Comparison of ENCODE assay signal across 33 mouse cellular contexts in genomic region chr11:33655861-33656593, GRCm38 (mm10). TPM values are rescaled to one million over a fixed set of nuclear protein-coding genes. Genes with fewer than 3 reads are reported as not detected.
DNase-seq lines count a peak whose midpoint lies in the region; ATAC-seq and TF ChIP-seq lines count a peak whose summit lies in the region.
"Had no signal": no experiment of that assay in that cellular context is flagged by ENCODE, and none has a peak within 500 bp of the region (broad histone marks: within the 10 kb centered on the region; RNA-seq: fewer than 3 reads in every experiment).

No protein-coding gene starts in this region.

- TF ChIP-seq CTCF in lung, embryonic 14.5 days (IDR thresholded peaks at IDR 0.05; ENCODE audit: low read depth) = no peak
- TF ChIP-seq CTCF in lung, postnatal 0 days (IDR thresholded peaks at IDR 0.05) = no peak

- peak; percentile 87 for DNase-seq in lung, embryonic 14.5 days
- no peak for DNase-seq in lung, adult 18-20 months
- DNase-seq in NIH3T3 (ENCODE audit: low read depth) = peak; percentile 45
- DNase-seq in lung, postnatal 0 days (ENCODE audit: low spot score) = peak; percentile 70
- DNase-seq in lung, postnatal 4 days = peak; percentile 45 to 64
- no peak for DNase-seq in frontal cortex, postnatal 25 days (ENCODE audit: low spot score in 2 of 2)
- DNase-seq in right cerebral cortex, postnatal 14 days = no peak
- DNase-seq: adrenal gland, adult 8-10 months; cerebellum, adult 2 months; cerebellum, postnatal 14 days; gastrocnemius, postnatal 25 days; heart, adult 18-20 months; heart, postnatal 4 days; kidney, postnatal 25 days had no signal

- H3K4me1 ChIP-seq in lung, embryonic 14.5 days (ENCODE audit: insufficient read depth) = no peaks in the 10 kb centered on the region
- no peaks in the 10 kb centered on the region for H3K4me1 ChIP-seq in lung, postnatal 0 days (ENCODE audit: insufficient read depth, low read depth, low read length)
- H3K4me1 ChIP-seq: forebrain, embryonic 12.5 days; heart, embryonic 12.5 days; liver, embryonic 15.5 days; midbrain, embryonic 10.5 days; neural tube, embryonic 12.5 days; stomach, embryonic 15.5 days had no signal

- no peaks in the 10 kb centered on the region for H3K27me3 ChIP-seq in lung, embryonic 14.5 days (ENCODE audit: insufficient read depth, low read length)
- H3K27me3 ChIP-seq in lung, postnatal 0 days (replicated peaks; ENCODE audit: insufficient read depth, low read length) = no peaks in the 10 kb centered on the region
- H3K27me3 ChIP-seq: CH12.LX; forebrain, embryonic 12.5 days; hindbrain, embryonic 13.5 days; liver, embryonic 15.5 days; neural tube, embryonic 12.5 days; stomach, embryonic 15.5 days had no signal

- 24% methylated on average over 7 of the region's 7 CpGs for WGBS in lung, embryonic 14.5 days
- WGBS in lung, postnatal 0 days = 38% methylated on average over 7 of the region's 7 CpGs

- no peaks in the 10 kb centered on the region for H3K9me3 ChIP-seq in lung, embryonic 14.5 days (ENCODE audit: low read depth, low read length)
- no peaks in the 10 kb centered on the region for H3K9me3 ChIP-seq in lung, postnatal 0 days (ENCODE audit: low read length)
- H3K9me3 ChIP-seq: forebrain, embryonic 12.5 days; heart, embryonic 12.5 days; hindbrain, embryonic 13.5 days; limb, embryonic 12.5 days; liver, embryonic 15.5 days; midbrain, embryonic 10.5 days; neural tube, embryonic 12.5 days; stomach, embryonic 15.5 days had no signal

- no peak overlapping the region for H3K4me3 ChIP-seq in lung, embryonic 14.5 days (ENCODE audit: low read depth, low read length)
- no peak overlapping the region for H3K4me3 ChIP-seq in lung, postnatal 0 days (ENCODE audit: low read depth, low read length)
- H3K4me3 ChIP-seq: erythroblast, embryonic 14.5 days; forebrain, embryonic 12.5 days; heart, embryonic 12.5 days; hindbrain, embryonic 13.5 days; limb, embryonic 12.5 days; liver, embryonic 15.5 days; midbrain, embryonic 10.5 days; neural tube, embryonic 12.5 days; stomach, embryonic 15.5 days had no signal

- TF ChIP-seq EP300 in lung, postnatal 0 days (IDR thresholded peaks at IDR 0.05) = peak; percentile 55

- no peaks in the 10 kb centered on the region for H3K36me3 ChIP-seq in lung, embryonic 14.5 days (ENCODE audit: insufficient read depth)
- no peaks in the 10 kb centered on the region for H3K36me3 ChIP-seq in lung, postnatal 0 days (ENCODE audit: insufficient read depth, low read length)
- H3K36me3 ChIP-seq: forebrain, embryonic 12.5 days; heart, embryonic 12.5 days; hindbrain, embryonic 13.5 days; limb, embryonic 12.5 days; liver, embryonic 15.5 days; midbrain, embryonic 10.5 days; neural tube, embryonic 12.5 days; stomach, embryonic 15.5 days had no signal

- peak; percentile 89 for ATAC-seq in lung, embryonic 14.5 days (ENCODE audit: insufficient read depth)
- ATAC-seq in lung, postnatal 0 days = peak; percentile 71
- no peak for ATAC-seq in activated CD4-positive, CD25-positive, alpha-beta regulatory T cell, adult 4 months
- ATAC-seq: intestine, postnatal 0 days; midbrain, embryonic 16.5 days; Patski had no signal

- no peak overlapping the region for H3K4me2 ChIP-seq in lung, embryonic 14.5 days
- no peak overlapping the region for H3K4me2 ChIP-seq in lung, postnatal 0 days (replicated peaks; ENCODE audit: low read depth, low read length)
- H3K4me2 ChIP-seq: forebrain, embryonic 12.5 days; heart, embryonic 12.5 days; hindbrain, embryonic 13.5 days; limb, embryonic 12.5 days; liver, embryonic 15.5 days; neural tube, embryonic 12.5 days; stomach, embryonic 15.5 days had no signal

- H3K27ac ChIP-seq in lung, embryonic 14.5 days (ENCODE audit: low read depth) = peak overlapping the region; percentile 50
- H3K27ac ChIP-seq in lung, postnatal 0 days (ENCODE audit: low read length) = no peak overlapping the region
- H3K27ac ChIP-seq: forebrain, embryonic 12.5 days; hindbrain, embryonic 13.5 days; limb, embryonic 12.5 days; liver, embryonic 15.5 days; midbrain, embryonic 10.5 days; neural tube, embryonic 12.5 days; stomach, embryonic 15.5 days had no signal

- H3K9ac ChIP-seq in lung, embryonic 14.5 days = no peak overlapping the region
- no peak overlapping the region for H3K9ac ChIP-seq in lung, postnatal 0 days (replicated peaks; ENCODE audit: low read depth)
- H3K9ac ChIP-seq: forebrain, embryonic 12.5 days; heart, embryonic 12.5 days; hindbrain, embryonic 13.5 days; limb, embryonic 12.5 days; liver, embryonic 15.5 days; neural tube, embryonic 12.5 days; stomach, embryonic 15.5 days had no signal

RNA-seq across cellular contexts. Expression of gene D130052B06Rik, which starts 56.9 kb away (rescaled TPM):
- polyA plus RNA-seq in lung, embryonic 14.5 days (2014; fragmentation: Nextera tagmentation; extraction: Ambion mirVana) = not detected in 2 replicates
- not detected in 2 replicates for polyA plus RNA-seq in lung, postnatal 0 days (2015; fragmentation: Nextera tagmentation; extraction: Ambion mirVana)
- not detected for polyA plus RNA-seq in activated CD4-positive, CD25-positive, alpha-beta regulatory T cell, adult 4 months (2017; shearing (Covaris generic))
- polyA plus RNA-seq: C2C12; cerebellum, adult 2 months; erythroblast, embryonic 14.5 days; forebrain, embryonic 12.5 days; heart, embryonic 12.5 days; heart, postnatal 0 days; intestine, postnatal 0 days; kidney, embryonic 14.5 days; liver, adult 2 months; liver, embryonic 15.5 days; midbrain, embryonic 16.5 days; Patski; small intestine, adult 2 months; stomach, embryonic 15.5 days had no signal

Comparison
In these comparisons a context has a peak if more than half of its experiments do, and no peak if none do; other contexts are left out.
1. DNase-seq: peak in lung, embryonic 14.5 days (single experiment), NIH3T3 (single experiment), lung, postnatal 0 days (single experiment) and lung, postnatal 4 days (2 of 2); none in lung, adult 18-20 months (0 of 2), frontal cortex, postnatal 25 days (0 of 2) and right cerebral cortex, postnatal 14 days (single experiment).